15 mouse cellular contexts compared by ENCODE assay signal in the genomic region with DNA sequence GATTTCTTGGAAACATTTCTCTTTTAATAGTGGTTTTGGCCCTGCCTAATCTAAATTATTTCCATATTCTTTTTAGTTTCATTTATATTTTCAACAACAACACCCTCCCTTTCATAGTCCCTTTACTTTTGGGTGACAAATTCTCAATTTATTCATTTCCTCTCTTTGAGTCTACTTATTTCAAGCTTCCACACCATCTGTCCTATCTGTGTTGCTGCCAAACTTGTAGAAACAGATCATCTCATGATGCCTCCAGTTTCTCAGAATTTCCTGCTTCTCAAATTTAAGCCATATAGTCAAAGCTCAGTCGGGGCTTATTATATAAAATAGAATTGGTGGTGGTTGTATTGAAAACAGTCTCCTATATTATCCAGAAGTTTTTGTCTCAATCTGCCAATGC.
A peak's percentile ranks its signal among the peaks of the same experiment; 100 is the strongest.
DNase-seq lines count a peak whose midpoint lies in the region; ATAC-seq and TF ChIP-seq lines count a peak whose summit lies in the region.
"Had no signal": no experiment of that assay in that cellular context is flagged by ENCODE, and none has a peak within 500 bp of the region (broad histone marks: within the 10 kb centered on the region; RNA-seq: fewer than 3 reads in every experiment).

No protein-coding gene starts in this region.

- no peak for ATAC-seq in embryonic facial prominence, embryonic 14.5 days (ENCODE audit: low read depth)
- ATAC-seq in forebrain, postnatal 0 days, result peak; percentile 78

- H3K4me1 ChIP-seq in embryonic facial prominence, embryonic 14.5 days (ENCODE audit: control insufficient read depth, insufficient read depth, low read length), result no peaks in the 10 kb centered on the region
- no peaks in the 10 kb centered on the region for H3K4me1 ChIP-seq in embryonic facial prominence, embryonic 10.5 days
- no peaks in the 10 kb centered on the region for H3K4me1 ChIP-seq in forebrain, postnatal 0 days (ENCODE audit: insufficient read depth)
- H3K4me1 ChIP-seq in limb, embryonic 10.5 days, result no peaks in the 10 kb centered on the region
- H3K4me1 ChIP-seq: heart, embryonic 15.5 days; hindbrain, embryonic 15.5 days; midbrain, embryonic 10.5 days had no signal

- H3K4me3 ChIP-seq in embryonic facial prominence, embryonic 14.5 days (ENCODE audit: low read depth, low read length), result no peak overlapping the region
- H3K4me3 ChIP-seq in embryonic facial prominence, embryonic 10.5 days, result no peak overlapping the region
- no peak overlapping the region for H3K4me3 ChIP-seq in forebrain, postnatal 0 days (ENCODE audit: low read depth, low read length)
- H3K4me3 ChIP-seq in limb, embryonic 10.5 days, result no peak overlapping the region
- H3K4me3 ChIP-seq: heart, embryonic 15.5 days; hindbrain, embryonic 15.5 days; midbrain, embryonic 10.5 days had no signal

- intact Hi-C loops in heart, postnatal 10 days (cut with DNase I), result no loop called here

- H3K4me2 ChIP-seq in embryonic facial prominence, embryonic 14.5 days (ENCODE audit: low read depth, low read length), result no peak overlapping the region
- no peak overlapping the region for H3K4me2 ChIP-seq in forebrain, postnatal 0 days (ENCODE audit: low read depth)
- H3K4me2 ChIP-seq: heart, embryonic 15.5 days; hindbrain, embryonic 15.5 days; liver, embryonic 11.5 days had no signal

- no peak overlapping the region for H3K9ac ChIP-seq in embryonic facial prominence, embryonic 14.5 days (ENCODE audit: low read depth, low read length)
- H3K9ac ChIP-seq in forebrain, postnatal 0 days, result no peak overlapping the region
- H3K9ac ChIP-seq: heart, embryonic 15.5 days; hindbrain, embryonic 15.5 days had no signal

- no peak for TF ChIP-seq CTCF in forebrain, postnatal 0 days (IDR thresholded peaks at IDR 0.05; ENCODE audit: low read depth)

- H3K27ac ChIP-seq in embryonic facial prominence, embryonic 14.5 days (replicated peaks; ENCODE audit: low read depth, low read length), result no peak overlapping the region
- no peak overlapping the region for H3K27ac ChIP-seq in embryonic facial prominence, embryonic 10.5 days (replicated peaks)
- H3K27ac ChIP-seq in forebrain, postnatal 0 days (ENCODE audit: low read depth, low read length), result no peak overlapping the region
- H3K27ac ChIP-seq in limb, embryonic 10.5 days, result no peak overlapping the region
- H3K27ac ChIP-seq: heart, embryonic 15.5 days; hindbrain, embryonic 15.5 days; midbrain, embryonic 10.5 days had no signal

- DNase-seq in embryonic facial prominence, embryonic 14.5 days (ENCODE audit: low spot score), result peak; percentile 10
- DNase-seq in embryonic facial prominence, embryonic 10.5 days (ENCODE audit: low spot score), result no peak
- DNase-seq in right cerebral cortex, adult 2 months (ENCODE audit: low spot score in 2 of 2), result peak; percentile 47 to 62
- no peak for DNase-seq in right cerebral cortex, postnatal 25 days
- peak; percentile 54 for DNase-seq in forebrain, postnatal 0 days
- peak; percentile 19 to 54 for DNase-seq in right cerebral cortex, postnatal 36 days (ENCODE audit: low spot score in 2 of 2)
- no peak for DNase-seq in limb, embryonic 10.5 days (ENCODE audit: low spot score)
- no peak for DNase-seq in heart, postnatal 10 days
- DNase-seq: adrenal gland, postnatal 25 days; kidney, adult 8-10 months; thymus, postnatal 25 days had no signal

- H3K27me3 ChIP-seq in embryonic facial prominence, embryonic 14.5 days (replicated peaks; ENCODE audit: control insufficient read depth, insufficient read depth, low read length), result no peaks in the 10 kb centered on the region
- H3K27me3 ChIP-seq in embryonic facial prominence, embryonic 10.5 days (replicated peaks; ENCODE audit: low read depth, poor library complexity, severe bottlenecking), result no peaks in the 10 kb centered on the region
- H3K27me3 ChIP-seq in forebrain, postnatal 0 days (ENCODE audit: insufficient read depth, low read length), result no peaks in the 10 kb centered on the region
- no peaks in the 10 kb centered on the region for H3K27me3 ChIP-seq in limb, embryonic 10.5 days (ENCODE audit: low read depth, poor library complexity, severe bottlenecking)
- H3K27me3 ChIP-seq: heart, embryonic 15.5 days; hindbrain, embryonic 15.5 days had no signal

- 59% methylated on average over 1 of the region's 1 CpGs for WGBS in embryonic facial prominence, embryonic 14.5 days
- 83% methylated on average over 1 of the region's 1 CpGs for WGBS in embryonic facial prominence, embryonic 10.5 days
- WGBS in forebrain, postnatal 0 days, result 52% methylated on average over 1 of the region's 1 CpGs
- 91% methylated on average over 1 of the region's 1 CpGs for whole genome bisulfite sequencing in limb, embryonic 10.5 days

- H3K36me3 ChIP-seq in embryonic facial prominence, embryonic 14.5 days (ENCODE audit: control insufficient read depth, insufficient read depth, low read length), result no peaks in the 10 kb centered on the region
- H3K36me3 ChIP-seq in embryonic facial prominence, embryonic 10.5 days (replicated peaks), result no peaks in the 10 kb centered on the region
- no peaks in the 10 kb centered on the region for H3K36me3 ChIP-seq in forebrain, postnatal 0 days (ENCODE audit: insufficient read depth)
- no peaks in the 10 kb centered on the region for H3K36me3 ChIP-seq in limb, embryonic 10.5 days
- H3K36me3 ChIP-seq: heart, embryonic 15.5 days; hindbrain, embryonic 15.5 days; midbrain, embryonic 10.5 days had no signal

- H3K9me3 ChIP-seq in embryonic facial prominence, embryonic 14.5 days (ENCODE audit: control insufficient read depth, low read length), result no peaks in the 10 kb centered on the region
- no peaks in the 10 kb centered on the region for H3K9me3 ChIP-seq in embryonic facial prominence, embryonic 10.5 days
- no peaks in the 10 kb centered on the region for H3K9me3 ChIP-seq in forebrain, postnatal 0 days (ENCODE audit: low read length)
- H3K9me3 ChIP-seq in limb, embryonic 10.5 days (replicated peaks), result no peaks in the 10 kb centered on the region
- H3K9me3 ChIP-seq: heart, embryonic 15.5 days; hindbrain, embryonic 15.5 days; midbrain, embryonic 10.5 days had no signal

Comparison
In these comparisons a context has a peak if more than half of its experiments do, and no peak if none do; other contexts are left out.
1. DNase-seq: peak in embryonic facial prominence, embryonic 14.5 days (single experiment), right cerebral cortex, adult 2 months (2 of 2), forebrain, postnatal 0 days (single experiment) and right cerebral cortex, postnatal 36 days (2 of 2); none in embryonic facial prominence, embryonic 10.5 days (single experiment), right cerebral cortex, postnatal 25 days (single experiment), limb, embryonic 10.5 days (single experiment) and heart, postnatal 10 days (0 of 2).